Mouse (Mus musculus): ENCODE measurements around the gene Sdk2.

GRCm38 (mm10) chr11:113763449-113763848 lies 303.4 kb downstream of the Sdk2 start:
- TF ChIP-seq CTCF (IDR thresholded peaks at IDR 0.05; ENCODE audit: insufficient read depth, low read length) (no peak), POLR2A (IDR thresholded peaks at IDR 0.05; ENCODE audit: borderline replicate concordance, extremely low read depth, low read depth, low read length) (no peak)

Data from lung, adult 2 months (tissue).